ENCODE assay signal across 1 mouse cellular context in genomic region chrX:37063902-37064301, GRCm38 (mm10).
TF ChIP-seq lines count a peak whose summit lies in the region.

No protein-coding gene starts in this region.

TF ChIP-seq in MEL, 35 proteins besides CTCF, POLR2A, EP300 and RAD21 (continued from another document):
- TF ChIP-seq SMC3 (IDR thresholded peaks at IDR 0.05; ENCODE audit: low read depth, low read length) (no peak), MAZ (IDR thresholded peaks at IDR 0.05; ENCODE audit: low read depth, low read length) (no peak), MAFK (IDR thresholded peaks at IDR 0.05; ENCODE audit: borderline replicate concordance, low read depth, low read length) (no peak), MXI1 (IDR thresholded peaks at IDR 0.05; ENCODE audit: low read depth, low read length) (no peak), KAT2A (conservative IDR thresholded peaks at IDR 0.05; ENCODE audit: low read depth, low read length) (no peak), USF2 (IDR thresholded peaks at IDR 0.05; ENCODE audit: borderline replicate concordance in 1 of 2, insufficient read depth in 1 of 2, low read depth in 1 of 2, low read length in 2 of 2) (no peak)
